9 mouse cellular contexts compared by ENCODE assay signal in genomic region chr14:118225911-118226310, GRCm38 (mm10). TPM values are rescaled to one million over a fixed set of nuclear protein-coding genes. Genes with fewer than 3 reads are reported as not detected.
DNase-seq lines count a peak whose midpoint lies in the region; ATAC-seq and TF ChIP-seq lines count a peak whose summit lies in the region.
"Had no signal": no experiment of that assay in that cellular context is flagged by ENCODE, and none has a peak within 500 bp of the region (broad histone marks: within the 10 kb centered on the region; RNA-seq: fewer than 3 reads in every experiment).

No protein-coding gene starts in this region.

- ATAC-seq in limb, embryonic 11.5 days (ENCODE audit: insufficient number of reproducible peaks, low FRiP score, low TSS enrichment, low read depth) = no peak
- ATAC-seq in stomach, postnatal 0 days (ENCODE audit: low FRiP score, low TSS enrichment) = no peak

- peaks cover 4% of the 10 kb centered on the region; the same call in 1 of the 2 replicates for H3K4me1 ChIP-seq in limb, embryonic 11.5 days (ENCODE audit: control insufficient read depth, insufficient read depth, low read length)
- no peaks in the 10 kb centered on the region for H3K4me1 ChIP-seq in stomach, postnatal 0 days (replicated peaks; ENCODE audit: control insufficient read depth, insufficient read depth)
- no peaks in the 10 kb centered on the region for H3K4me1 ChIP-seq in thymus, adult 2 months (replicated peaks; ENCODE audit: control insufficient read depth, insufficient read depth, low read length)

- no peak for TF ChIP-seq CTCF in stomach, postnatal 0 days (IDR thresholded peaks at IDR 0.05; ENCODE audit: low read depth)
- TF ChIP-seq CTCF in thymus, adult 2 months (IDR thresholded peaks at IDR 0.05; ENCODE audit: borderline replicate concordance, control insufficient read depth, extremely low read depth, insufficient read depth, low read length, poor library complexity) = no peak

- 1% methylated on average over 21 of the region's 21 CpGs for WGBS in limb, embryonic 11.5 days
- 2% methylated on average over 21 of the region's 21 CpGs for WGBS in stomach, postnatal 0 days
- 3% methylated on average over 21 of the region's 21 CpGs for WGBS in thymus, adult 2 months

- TF ChIP-seq EP300 in stomach, postnatal 0 days (optimal IDR thresholded peaks at IDR 0.05) = no peak

- H3K36me3 ChIP-seq in limb, embryonic 11.5 days (ENCODE audit: control insufficient read depth, insufficient read depth, low read length) = no peaks in the 10 kb centered on the region
- H3K36me3 ChIP-seq in stomach, postnatal 0 days (ENCODE audit: control insufficient read depth, insufficient read depth, low read length) = no peaks in the 10 kb centered on the region
- no peaks in the 10 kb centered on the region for H3K36me3 ChIP-seq in thymus, adult 2 months (ENCODE audit: control insufficient read depth, insufficient read depth, low read length)

- no peak overlapping the region for H3K27ac ChIP-seq in limb, embryonic 11.5 days (replicated peaks; ENCODE audit: low read depth, low read length)
- H3K27ac ChIP-seq in stomach, postnatal 0 days (replicated peaks) = no peak overlapping the region
- H3K27ac ChIP-seq in thymus, adult 2 months (ENCODE audit: control insufficient read depth, insufficient read depth, low read length) = no peak overlapping the region

- no peak for TF ChIP-seq POLR2A in thymus, adult 2 months (IDR thresholded peaks at IDR 0.05; ENCODE audit: control insufficient read depth, extremely low read depth, insufficient read depth, low read length, poor library complexity)

- peaks cover 62% of the 10 kb centered on the region for H3K27me3 ChIP-seq in limb, embryonic 11.5 days (ENCODE audit: control insufficient read depth, insufficient read depth, low read length)
- H3K27me3 ChIP-seq in stomach, postnatal 0 days (ENCODE audit: control insufficient read depth, insufficient read depth, low read length) = no peaks in the 10 kb centered on the region; the same call in 1 of the 2 replicates
- H3K27me3 ChIP-seq in thymus, adult 2 months (ENCODE audit: control insufficient read depth, insufficient read depth, low read length) = peaks cover 23% of the 10 kb centered on the region

- H3K4me3 ChIP-seq in limb, embryonic 11.5 days (ENCODE audit: low read depth, low read length) = no peak overlapping the region
- peak overlapping the region; percentile 10; the same call in 1 of the 2 replicates for H3K4me3 ChIP-seq in stomach, postnatal 0 days (ENCODE audit: low read depth, low read length)
- no peak overlapping the region for H3K4me3 ChIP-seq in thymus, adult 2 months (ENCODE audit: control insufficient read depth, insufficient read depth, low read length)

- H3K4me2 ChIP-seq in limb, embryonic 11.5 days (ENCODE audit: low read depth, severe bottlenecking) = peak overlapping the region; percentile 14; the same call in 1 of the 2 replicates
- peak overlapping the region; percentile 41 for H3K4me2 ChIP-seq in stomach, postnatal 0 days (replicated peaks; ENCODE audit: low read depth)

- H3K9me3 ChIP-seq in limb, embryonic 11.5 days (ENCODE audit: control insufficient read depth, low read length) = no peaks in the 10 kb centered on the region
- H3K9me3 ChIP-seq in stomach, postnatal 0 days (ENCODE audit: control insufficient read depth, low read length) = no peaks in the 10 kb centered on the region

- H3K9ac ChIP-seq in limb, embryonic 11.5 days (ENCODE audit: low read length) = no peak overlapping the region
- no peak overlapping the region for H3K9ac ChIP-seq in stomach, postnatal 0 days (ENCODE audit: low read length)

- DNase-seq in cerebellum, postnatal 10 days = peak; percentile 37 to 57
- no peak for DNase-seq in cerebellum, postnatal 4 days (ENCODE audit: low spot score in 2 of 2)
- peak; percentile 53 for DNase-seq in right cerebral cortex, postnatal 4 days
- DNase-seq in right cerebral cortex, postnatal 25 days = no peak
- peak; percentile 67 for DNase-seq in limb, embryonic 11.5 days (ENCODE audit: low spot score)
- DNase-seq in stomach, postnatal 0 days (ENCODE audit: low spot score) = peak; percentile 39
- DNase-seq in thymus, adult 2 months = no peak
- no peak for DNase-seq in frontal cortex, postnatal 10 days (ENCODE audit: low spot score in 2 of 2)

RNA-seq across cellular contexts. Expression of gene Sox21, which starts 10.9 kb away (rescaled TPM):
- 0.11 and 0.13 TPM in 2 replicates for polyA plus RNA-seq in limb, embryonic 11.5 days (2014; fragmentation: Nextera tagmentation; extraction: Ambion mirVana)
- polyA plus RNA-seq in stomach, postnatal 0 days (2015; fragmentation: Nextera tagmentation; extraction: Ambion mirVana) = 6.8 and 7.9 TPM in 2 replicates
- polyA plus RNA-seq in thymus, adult 2 months (2012; rRNA removed) = 0.59 and 1.0 TPM in 2 replicates
- polyA plus RNA-seq: liver, adult 2 months had no signal

RNA-seq across cellular contexts. Expression of gene Gm9376, which starts 40.8 kb away (rescaled TPM):
- polyA plus RNA-seq in limb, embryonic 11.5 days (2014; fragmentation: Nextera tagmentation; extraction: Ambion mirVana) = not detected in 2 replicates
- polyA plus RNA-seq in stomach, postnatal 0 days (2015; fragmentation: Nextera tagmentation; extraction: Ambion mirVana) = not detected in 2 replicates
- not detected in 2 replicates for polyA plus RNA-seq in thymus, adult 2 months (2012; rRNA removed)
- polyA plus RNA-seq: liver, adult 2 months had no signal

Comparison
In these comparisons a context has a peak if more than half of its experiments do, and no peak if none do; other contexts are left out.
1. DNase-seq: peak in cerebellum, postnatal 10 days (2 of 2), right cerebral cortex, postnatal 4 days (single experiment), limb, embryonic 11.5 days (single experiment) and stomach, postnatal 0 days (single experiment); none in cerebellum, postnatal 4 days (0 of 2), right cerebral cortex, postnatal 25 days (single experiment), thymus, adult 2 months (single experiment) and frontal cortex, postnatal 10 days (0 of 2).